In the genomic region with DNA sequence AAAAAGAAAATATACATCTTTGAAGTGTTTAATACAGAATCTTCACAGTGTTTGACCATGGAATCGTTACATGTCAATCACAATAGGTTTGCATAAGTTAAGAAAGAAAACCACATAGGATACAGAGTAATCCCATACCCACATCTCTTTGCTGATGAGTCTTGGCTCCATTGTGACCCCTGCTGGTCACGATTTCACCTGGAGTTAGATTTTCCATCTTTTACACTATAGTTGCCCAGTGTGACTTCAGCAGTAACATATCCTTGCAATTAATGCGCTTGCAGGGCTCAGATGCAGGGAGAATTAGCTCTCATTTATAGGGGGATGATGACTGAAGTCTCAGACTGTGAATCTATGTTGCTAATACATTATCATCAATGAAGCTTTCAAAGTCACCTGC, we compare ENCODE assay signal across 21 mouse cellular contexts.
DNase-seq lines count a peak whose midpoint lies in the region; ATAC-seq lines count a peak whose summit lies in the region.
"Had no signal": no experiment of that assay in that cellular context is flagged by ENCODE, and none has a peak within 500 bp of the region (broad histone marks: within the 10 kb centered on the region; RNA-seq: fewer than 3 reads in every experiment).

No protein-coding gene starts in this region.

- ATAC-seq in monocyte, adult 5-6 weeks (replicated peaks; ENCODE audit: insufficient number of reproducible peaks, low FRiP score, low TSS enrichment, poor library complexity, severe bottlenecking): no peak
- ATAC-seq: activated CD4-positive, CD25-positive, alpha-beta regulatory T cell, adult 4 months; forebrain, postnatal 0 days had no signal

- DNase-seq in thymus, postnatal 14 days: peak; percentile 46
- DNase-seq in thymus, postnatal 0 days (ENCODE audit: low spot score): no peak
- peak; percentile 6 for DNase-seq in R1 (ENCODE audit: low read depth, low spot score)
- peak; percentile 17 for DNase-seq in splenic B cell, adult 2 months (ENCODE audit: low read depth, low spot score)
- no peak for DNase-seq in adrenal gland, postnatal 36 days
- no peak for DNase-seq in kidney, postnatal 4 days
- DNase-seq: adrenal gland, postnatal 14 days; B cell, adult 2 months; cerebellum, adult 18-20 months; cerebellum, adult 9-11 months; cerebellum, postnatal 36 days; forebrain, postnatal 0 days; gastrocnemius, adult 2 months; gastrocnemius, postnatal 25 days had no signal

- H3K27me3 ChIP-seq in splenic B cell, adult 2 months (ENCODE audit: control insufficient read depth, insufficient read depth, low read length, poor library complexity, severe bottlenecking): no peaks in the 10 kb centered on the region
- H3K27me3 ChIP-seq: embryonic facial prominence, embryonic 13.5 days; forebrain, embryonic 12.5 days; heart, embryonic 12.5 days; hindbrain, embryonic 15.5 days had no signal

- no peaks in the 10 kb centered on the region for H3K36me3 ChIP-seq in splenic B cell, adult 2 months (ENCODE audit: control insufficient read depth, insufficient read depth, low read length, poor library complexity, severe bottlenecking)
- H3K36me3 ChIP-seq: embryonic facial prominence, embryonic 13.5 days; forebrain, embryonic 12.5 days; G1E; heart, embryonic 12.5 days; hindbrain, embryonic 15.5 days had no signal

Comparison
In these comparisons a context has a peak if more than half of its experiments do, and no peak if none do; other contexts are left out.
1. DNase-seq: peak in thymus, postnatal 14 days (single experiment), R1 (single experiment) and splenic B cell, adult 2 months (single experiment); none in thymus, postnatal 0 days (single experiment), adrenal gland, postnatal 36 days (0 of 2) and kidney, postnatal 4 days (0 of 2).